Mouse (Mus musculus) frontal cortex, adult 2 months (tissue): ENCODE measurements around the gene Cdc26. TPM values are rescaled to one million over a fixed set of nuclear protein-coding genes. Genes with fewer than 3 reads are reported as not detected.

Experiments
- DNase-seq, 2 experiments: peaks; one replicate each; pipeline ENCODE4 v3.0.0; 2022; ENCODE audit warnings: low spot score in 1 of 2; ENCODE audit errors: extremely low spot score in 1 of 2
- polyA plus RNA-seq: library from polyadenylated mRNA; depleted of rRNA; stranded (reverse); fragments of >200 nt; gene quantifications from 2 replicates; pipeline ENCODE4 v1.2.3, GENCODE M21; 2012; rRNA removed

The Cdc26 gene
- 54.6 and 57.6 TPM in 2 replicates for polyA plus RNA-seq

GRCm38 (mm10) chr4:62408601-62409282, at the start of gene Cdc26, which contains the start of gene Prpf4:
TSS of gene Cdc26 (minus strand) at chr4:62408642.
TSS of gene Prpf4 (plus strand) at chr4:62408797.
- peak; percentile 99 for DNase-seq

- peak in 1 of 2 experiments; percentile 64 for DNase-seq
Measured at GRCm38 (mm10) chr4:62454995-62455394, 46.6 kb upstream of the Cdc26 start.

- DNase-seq, result no peak
Measured at GRCm38 (mm10) chr4:62440986-62441385, 32.5 kb upstream of the Cdc26 start.

DNA sequence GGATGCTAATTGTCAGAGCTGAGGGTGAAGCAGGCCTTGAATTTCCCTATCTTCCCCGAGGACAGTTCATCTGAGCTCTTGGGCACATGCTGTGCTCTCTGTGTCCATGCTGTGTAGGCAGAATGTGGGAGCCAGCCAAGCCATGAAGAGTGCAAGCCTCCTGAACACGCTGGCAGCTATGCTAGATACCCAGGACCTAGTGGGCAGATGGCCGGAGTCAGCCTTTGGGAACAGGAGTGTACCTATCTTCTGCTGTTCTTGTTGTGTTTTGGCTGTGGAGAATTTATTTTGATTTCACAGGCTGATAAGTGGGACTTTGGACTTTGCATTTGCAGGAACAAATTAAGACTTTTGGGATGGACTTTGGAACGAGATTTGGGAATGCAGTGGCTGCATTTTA, 32.1 kb upstream of the Cdc26 start:
- DNase-seq, result no peak

- no peak for DNase-seq
Measured at GRCm38 (mm10) chr4:62439793-62440192, 31.4 kb upstream of the Cdc26 start.

DNA sequence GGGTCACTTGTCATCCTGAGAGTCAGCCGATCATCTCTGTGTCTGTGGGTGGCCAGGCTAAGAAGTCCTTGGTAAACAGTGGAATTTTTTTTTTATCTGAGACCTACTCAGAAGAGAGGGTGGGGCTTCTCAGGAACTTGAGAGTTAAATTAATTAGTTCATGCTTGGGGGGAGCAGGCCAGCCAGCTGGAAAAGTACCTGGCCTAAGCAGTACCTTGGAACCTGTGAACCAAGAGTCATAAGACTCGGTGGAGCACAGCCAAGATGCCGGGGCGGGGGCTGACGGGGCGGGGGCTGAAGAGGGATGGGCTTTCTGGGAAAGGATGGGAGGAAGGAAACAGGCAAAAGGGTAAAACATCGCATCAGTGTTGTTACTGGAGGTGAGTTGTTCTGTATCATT, 29.4 kb upstream of the Cdc26 start:
- no peak for DNase-seq

DNA sequence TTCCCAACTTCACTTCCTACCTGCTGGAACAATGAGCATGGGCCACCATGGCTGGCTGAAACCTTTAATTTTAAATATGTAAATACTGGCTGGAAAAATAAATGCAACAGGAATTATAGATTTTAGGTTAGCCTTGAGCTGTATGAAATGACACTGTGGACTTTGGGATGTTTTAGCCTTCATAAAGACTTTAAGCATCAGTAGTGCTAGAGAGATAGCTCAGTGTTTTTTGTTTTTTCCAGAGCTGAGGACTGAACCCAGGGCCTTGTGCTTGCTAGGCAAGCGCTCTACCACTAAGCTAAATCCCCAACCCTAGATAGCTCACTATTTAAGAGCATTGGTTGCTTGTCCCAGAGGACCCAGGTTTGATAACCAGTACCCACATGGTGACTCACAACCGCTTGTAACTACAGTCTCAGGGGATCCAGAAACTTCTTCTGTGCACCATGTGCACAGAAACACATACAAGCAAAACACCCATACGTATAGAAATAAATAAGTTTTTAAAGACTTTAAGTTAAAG, 28.9 kb upstream of the Cdc26 start:
- no peak for DNase-seq

GRCm38 (mm10) chr4:62435081-62435480, 26.6 kb upstream of the Cdc26 start, which contains the start of gene Rnf183:
TSS of gene Rnf183 (minus strand) at chr4:62435252.
- no peak for DNase-seq

DNA sequence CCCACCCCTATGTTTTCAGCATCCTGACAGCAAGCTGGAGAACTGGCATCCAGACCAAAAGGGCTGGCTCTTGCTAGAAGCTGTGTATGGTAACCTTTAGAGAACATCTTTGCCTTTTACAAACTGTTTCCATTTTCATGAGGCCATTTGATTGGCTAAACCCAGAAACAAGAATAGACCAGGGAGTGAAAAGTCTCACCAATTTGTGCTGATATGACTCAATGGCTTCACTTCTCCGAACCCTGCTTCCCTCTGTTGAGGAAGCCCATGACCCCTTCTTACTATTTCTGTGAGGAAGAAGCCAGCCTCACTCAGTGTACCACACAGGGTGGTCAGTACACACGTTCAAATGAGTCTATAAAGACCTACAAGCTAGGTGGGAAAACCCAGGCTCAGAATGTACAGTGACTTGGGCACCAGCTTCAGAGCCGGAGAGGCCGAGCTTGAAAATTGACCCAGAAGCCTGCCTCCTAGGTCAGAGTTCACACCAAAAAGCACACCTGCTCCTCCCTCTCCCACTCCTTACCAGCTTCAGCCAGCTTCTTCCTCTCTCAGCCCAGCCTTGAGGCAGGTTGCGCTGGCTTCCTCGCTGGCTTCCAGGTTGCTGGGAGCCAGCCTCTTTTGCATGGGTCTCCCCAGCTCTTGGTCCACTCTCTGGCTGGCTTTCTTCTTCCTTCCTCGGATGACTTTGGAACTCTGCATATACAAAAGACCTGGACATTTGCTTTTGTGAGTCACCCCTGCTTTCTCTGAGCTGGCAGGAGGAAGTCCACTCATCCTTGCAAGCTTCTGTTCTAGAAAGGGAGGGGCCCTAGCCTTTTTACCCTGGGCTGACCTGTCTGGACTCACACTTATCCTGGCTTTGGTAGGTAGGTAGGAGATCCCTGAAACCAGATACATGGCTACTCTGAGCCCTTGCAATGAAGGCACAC, 25.8 kb upstream of the Cdc26 start:
- no peak for DNase-seq

GRCm38 (mm10) chr4:62431522-62431921, 23.1 kb upstream of the Cdc26 start:
- no peak for DNase-seq

DNA sequence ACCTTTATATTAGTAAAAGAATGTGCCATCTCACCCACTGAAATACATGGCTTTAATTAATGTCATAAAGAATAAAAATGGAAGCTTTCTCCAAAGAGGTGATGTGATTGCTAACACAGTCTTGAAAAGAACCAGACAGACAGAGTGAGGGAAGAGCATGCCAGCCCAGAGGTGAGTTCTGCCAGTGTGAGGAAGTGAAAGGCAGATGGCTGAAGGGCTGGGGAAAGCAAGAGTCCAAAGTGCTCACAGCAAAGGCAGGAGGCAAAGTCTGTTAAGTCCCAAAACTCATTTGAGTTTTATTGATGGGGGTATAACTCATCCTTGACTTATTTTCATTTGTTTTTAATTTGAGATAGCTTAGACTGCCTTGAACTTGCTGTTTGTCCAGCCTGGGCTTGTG, 22.2 kb upstream of the Cdc26 start:
- DNase-seq, result no peak

DNA sequence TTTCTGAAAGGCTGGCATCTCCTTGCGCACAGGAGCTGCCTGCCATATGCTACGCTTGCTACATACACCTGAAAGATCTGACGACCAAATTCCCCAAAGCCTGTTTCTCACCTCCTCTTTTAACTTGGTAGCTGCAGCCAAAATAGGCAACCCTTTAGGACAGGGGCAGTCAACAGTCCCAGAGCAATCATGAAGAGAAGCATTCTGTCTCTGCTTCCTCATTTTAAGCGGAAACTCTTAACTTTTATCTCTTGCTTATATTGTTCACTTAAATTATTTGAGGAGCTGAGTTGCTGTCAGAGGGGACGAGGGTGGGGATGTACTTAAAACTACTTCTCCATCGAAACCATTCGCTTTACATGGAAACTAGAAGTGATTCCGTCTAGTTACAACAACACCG, 21.2 kb upstream of the Cdc26 start:
- DNase-seq, result no peak

DNA sequence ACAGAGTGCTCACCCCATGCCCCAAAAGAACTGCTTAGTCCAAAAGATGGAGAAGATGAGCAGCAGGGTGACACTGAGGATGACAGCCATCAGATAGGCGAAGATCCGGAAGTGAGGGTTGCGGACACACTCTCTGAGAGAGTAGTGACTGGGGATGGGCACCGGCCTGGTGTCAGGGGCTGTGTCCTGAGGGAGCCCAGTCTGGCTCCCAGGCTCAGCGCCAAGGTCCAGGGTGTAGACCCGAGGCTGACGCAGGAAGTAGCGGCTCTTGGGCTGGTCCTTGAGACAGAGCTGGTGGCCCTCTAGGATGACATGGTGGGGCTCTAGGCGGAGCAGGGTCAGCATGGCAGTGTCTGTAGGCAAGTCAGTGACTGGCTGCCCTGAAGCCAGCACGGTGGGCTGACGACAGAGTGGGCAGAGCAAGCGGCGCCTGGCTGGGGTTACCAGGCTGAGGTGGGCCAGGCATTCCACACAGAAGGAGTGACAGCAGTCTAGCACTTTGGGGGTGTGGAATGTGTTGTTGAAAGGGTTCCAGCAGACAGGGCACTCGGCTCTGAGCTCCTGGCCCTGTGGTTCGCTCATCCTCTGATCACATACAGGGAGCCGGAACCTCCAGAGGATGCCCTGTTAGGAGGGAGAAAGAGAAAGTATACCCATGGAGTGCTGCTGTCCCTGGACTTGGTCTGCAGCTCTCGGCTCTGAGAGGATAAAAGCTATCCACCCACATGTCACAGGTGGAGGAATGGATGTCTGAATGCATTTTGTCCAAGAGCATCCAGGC, 19.7 kb upstream of the Cdc26 start:
- DNase-seq, result no peak

DNA sequence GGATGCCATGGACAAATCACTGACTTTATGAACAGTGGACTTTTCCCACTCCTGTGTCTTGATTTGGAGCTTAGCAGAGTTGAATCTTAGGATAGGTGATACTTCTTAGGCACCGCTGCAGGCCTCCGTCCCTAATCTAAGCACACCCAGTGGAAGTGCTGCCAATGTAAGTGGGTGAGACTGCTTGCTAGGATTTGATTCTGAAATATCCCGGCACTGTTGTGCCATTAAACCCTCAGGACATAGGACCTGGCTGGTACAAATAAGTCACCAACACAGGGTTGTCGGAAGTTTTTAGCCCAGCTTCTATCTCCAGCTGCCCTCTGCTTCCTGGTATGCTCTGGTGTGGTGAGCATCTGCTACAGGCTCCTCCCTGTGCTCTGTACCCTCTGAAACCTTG, 17.4 kb upstream of the Cdc26 start:
- no peak for DNase-seq

GRCm38 (mm10) chr4:62419091-62419490, 10.6 kb upstream of the Cdc26 start:
- no peak for DNase-seq

GRCm38 (mm10) chr4:62418448-62418847, 10.0 kb upstream of the Cdc26 start:
- peak in 1 of 2 experiments; percentile 13 for DNase-seq

- no peak for DNase-seq
Measured at GRCm38 (mm10) chr4:62411606-62412005, 3.2 kb upstream of the Cdc26 start.

DNA sequence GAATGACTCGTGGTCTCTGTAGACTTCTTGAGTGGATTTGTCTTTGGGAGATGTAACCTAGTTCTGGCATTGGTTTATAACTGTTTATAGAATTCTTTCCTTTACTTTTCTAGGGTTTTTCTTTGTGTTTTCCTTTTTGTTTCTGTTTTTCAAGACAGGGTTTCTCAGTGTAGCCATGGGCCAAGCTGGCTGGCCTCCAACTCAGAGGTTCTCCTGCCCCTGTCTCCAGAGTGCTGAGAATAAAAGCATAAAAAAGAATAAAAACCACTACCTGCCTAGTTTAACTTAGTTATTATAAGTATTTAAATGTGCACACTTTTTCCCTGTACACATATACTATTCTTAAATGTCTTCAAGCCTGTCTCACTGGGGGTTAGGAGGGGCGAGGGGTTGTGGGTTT, 1.9 kb upstream of the Cdc26 start:
- DNase-seq, result no peak

GRCm38 (mm10) chr4:62409615-62410014, 1.2 kb upstream of the Cdc26 start:
- no peak for DNase-seq

GRCm38 (mm10) chr4:62407730-62408582, 486 bp downstream of the Cdc26 start:
- peak; percentile 23 to 74 for DNase-seq
